29 mouse cellular contexts compared by ENCODE assay signal in the genomic region with DNA sequence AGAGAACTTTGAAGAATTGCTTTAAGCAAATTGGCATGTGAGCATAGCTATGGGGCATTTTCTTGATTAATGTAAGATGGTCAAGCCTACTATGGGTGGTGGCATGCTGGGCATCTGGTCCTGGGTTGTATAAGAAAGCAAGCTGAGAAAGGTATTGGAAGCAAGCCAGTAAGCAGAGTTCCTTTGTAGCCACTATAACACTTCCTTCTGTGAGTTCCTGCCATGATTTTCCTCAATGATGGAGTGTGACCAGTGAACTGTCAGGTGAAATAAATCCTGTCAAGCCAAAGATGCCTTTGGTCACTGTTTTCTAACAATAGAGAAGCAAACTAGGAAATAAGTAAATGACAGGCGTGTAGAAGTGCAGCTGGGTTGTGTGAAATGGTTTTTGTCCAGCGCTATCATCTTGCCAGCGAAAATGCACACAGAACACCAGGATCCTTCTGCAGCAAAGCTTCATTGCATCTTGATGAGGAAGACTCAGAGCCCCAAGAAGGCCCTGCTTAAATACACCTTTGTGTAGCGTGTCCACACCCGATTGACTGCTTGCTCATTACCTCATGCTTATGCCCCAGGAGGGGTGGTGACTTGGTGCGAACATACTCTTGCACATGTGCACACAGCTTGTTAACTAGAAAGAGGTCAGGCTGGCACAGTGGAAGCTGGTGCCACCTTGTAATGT. TPM values are rescaled to one million over a fixed set of nuclear protein-coding genes. Genes with fewer than 3 reads are reported as not detected.
DNase-seq lines count a peak whose midpoint lies in the region; ATAC-seq lines count a peak whose summit lies in the region.
"Not testable (repeated sequence)": the region's sequence is repeated elsewhere in the genome, so short reads cannot be mapped to it uniquely, and the experiment has no call there.
"Had no signal": no experiment of that assay in that cellular context is flagged by ENCODE, and none has a peak within 500 bp of the region (broad histone marks: within the 10 kb centered on the region; RNA-seq: fewer than 3 reads in every experiment).

No protein-coding gene starts in this region.

- H3K27ac ChIP-seq in forebrain, embryonic 16.5 days (ENCODE audit: low read length); hindbrain, embryonic 12.5 days; hindbrain, embryonic 15.5 days (replicated peaks); midbrain, embryonic 12.5 days (replicated peaks); midbrain, embryonic 15.5 days; neural tube, embryonic 11.5 days (ENCODE audit: low read depth, low read length); neural tube, embryonic 14.5 days (ENCODE audit: low read depth, low read length): not testable (repeated sequence)

- peak; percentile 2 for DNase-seq in left cerebral cortex, postnatal 4 days
- DNase-seq in neural tube, embryonic 11.5 days (ENCODE audit: low spot score): not testable (repeated sequence)

- intact Hi-C loops in left cerebral cortex, postnatal 4 days (cut with DNase I): not testable (repeated sequence)

- H3K27me3 ChIP-seq in forebrain, embryonic 16.5 days (replicated peaks; ENCODE audit: control insufficient read depth, insufficient read depth, low read length); hindbrain, embryonic 12.5 days; hindbrain, embryonic 15.5 days; midbrain, embryonic 12.5 days; midbrain, embryonic 15.5 days (replicated peaks); neural tube, embryonic 11.5 days (ENCODE audit: control insufficient read depth, insufficient read depth, low read length); neural tube, embryonic 14.5 days (ENCODE audit: control insufficient read depth, insufficient read depth, low read length): not testable (repeated sequence)

- 0 out of 2 replicates have a peak, but pooled peaks have one; percentile 33 for ATAC-seq in forebrain, embryonic 16.5 days
- ATAC-seq in hindbrain, embryonic 12.5 days (ENCODE audit: low FRiP score): peak; percentile 71
- ATAC-seq in hindbrain, embryonic 15.5 days (ENCODE audit: low FRiP score, low read depth): peak; percentile 65
- peak; percentile 95 for ATAC-seq in midbrain, embryonic 12.5 days (ENCODE audit: low FRiP score, low read depth)
- ATAC-seq in midbrain, embryonic 15.5 days (replicated peaks): peak; percentile 86
- ATAC-seq in neural tube, embryonic 11.5 days (ENCODE audit: insufficient read depth, low FRiP score, low TSS enrichment): peak; percentile 67; the same call in 1 of the 2 replicates
- peak; percentile 49; the same call in 1 of the 2 replicates for ATAC-seq in neural tube, embryonic 14.5 days (ENCODE audit: low read depth)

- not testable (repeated sequence) for H3K4me1 ChIP-seq in forebrain, embryonic 16.5 days (replicated peaks; ENCODE audit: control insufficient read depth, insufficient read depth, low read length); hindbrain, embryonic 12.5 days; hindbrain, embryonic 15.5 days (replicated peaks); midbrain, embryonic 12.5 days; midbrain, embryonic 15.5 days; neural tube, embryonic 11.5 days (ENCODE audit: control insufficient read depth, insufficient read depth, low read length); neural tube, embryonic 14.5 days (ENCODE audit: control insufficient read depth, insufficient read depth, low read length)

- not testable (repeated sequence) for H3K4me2 ChIP-seq in forebrain, embryonic 16.5 days (ENCODE audit: low read length); hindbrain, embryonic 12.5 days (replicated peaks); hindbrain, embryonic 15.5 days; midbrain, embryonic 12.5 days (replicated peaks); midbrain, embryonic 15.5 days; neural tube, embryonic 11.5 days (ENCODE audit: low read depth); neural tube, embryonic 14.5 days (ENCODE audit: low read depth, low read length)

- not testable (repeated sequence) for H3K4me3 ChIP-seq in forebrain, embryonic 16.5 days (replicated peaks; ENCODE audit: low read length); hindbrain, embryonic 12.5 days; hindbrain, embryonic 15.5 days; midbrain, embryonic 12.5 days; midbrain, embryonic 15.5 days; neural tube, embryonic 11.5 days (ENCODE audit: low read depth, low read length); neural tube, embryonic 14.5 days (ENCODE audit: low read depth, low read length)

- 77% methylated on average over 6 of the region's 6 CpGs for WGBS in forebrain, embryonic 16.5 days
- WGBS in hindbrain, embryonic 12.5 days: 82% methylated on average over 6 of the region's 6 CpGs
- WGBS in hindbrain, embryonic 15.5 days: 56% methylated on average over 6 of the region's 6 CpGs
- WGBS in midbrain, embryonic 12.5 days: 67% methylated on average over 6 of the region's 6 CpGs
- 48% methylated on average over 6 of the region's 6 CpGs for WGBS in midbrain, embryonic 15.5 days
- 86% methylated on average over 6 of the region's 6 CpGs for WGBS in neural tube, embryonic 11.5 days
- 49% methylated on average over 6 of the region's 6 CpGs for WGBS in neural tube, embryonic 14.5 days

- H3K36me3 ChIP-seq in forebrain, embryonic 16.5 days (ENCODE audit: control insufficient read depth, insufficient read depth); hindbrain, embryonic 12.5 days; hindbrain, embryonic 15.5 days; midbrain, embryonic 12.5 days; midbrain, embryonic 15.5 days (replicated peaks); neural tube, embryonic 11.5 days (ENCODE audit: control insufficient read depth, insufficient read depth, low read length); neural tube, embryonic 14.5 days (ENCODE audit: control insufficient read depth, insufficient read depth, low read length): not testable (repeated sequence)

- not testable (repeated sequence) for H3K9me3 ChIP-seq in forebrain, embryonic 16.5 days (ENCODE audit: control insufficient read depth, low read length); hindbrain, embryonic 12.5 days (replicated peaks); hindbrain, embryonic 15.5 days; midbrain, embryonic 12.5 days; midbrain, embryonic 15.5 days; neural tube, embryonic 11.5 days (ENCODE audit: control insufficient read depth, low read length); neural tube, embryonic 14.5 days (ENCODE audit: control insufficient read depth, low read length)

- not testable (repeated sequence) for H3K9ac ChIP-seq in forebrain, embryonic 16.5 days (replicated peaks; ENCODE audit: low read depth, low read length); hindbrain, embryonic 12.5 days; hindbrain, embryonic 15.5 days; midbrain, embryonic 12.5 days (replicated peaks); midbrain, embryonic 15.5 days; neural tube, embryonic 11.5 days (ENCODE audit: low read length); neural tube, embryonic 14.5 days (replicated peaks; ENCODE audit: low read depth, low read length)

RNA-seq across cellular contexts. Expression of a gene that starts 13.1 kb away (rescaled TPM):
- polyA plus RNA-seq in forebrain, embryonic 16.5 days (2015; fragmentation: Nextera tagmentation; extraction: Ambion mirVana): not detected in 2 replicates
- not detected in 2 replicates for polyA plus RNA-seq in hindbrain, embryonic 12.5 days (2016; fragmentation: Nextera tagmentation; extraction: Ambion mirVana)
- polyA plus RNA-seq in hindbrain, embryonic 15.5 days (2015; fragmentation: Nextera tagmentation; extraction: Ambion mirVana): not detected in 2 replicates
- total RNA-seq in left cerebral cortex, postnatal 4 days (2021): not detected
- polyA plus RNA-seq in midbrain, embryonic 12.5 days (2016; fragmentation: Nextera tagmentation; extraction: Ambion mirVana): not detected in 2 replicates
- not detected in 2 replicates for polyA plus RNA-seq in midbrain, embryonic 15.5 days (2015; fragmentation: Nextera tagmentation; extraction: Ambion mirVana)
- not detected in 2 replicates for polyA plus RNA-seq in neural tube, embryonic 11.5 days (2014; fragmentation: Nextera tagmentation; extraction: Ambion mirVana)
- not detected in 2 replicates for polyA plus RNA-seq in neural tube, embryonic 14.5 days (2014; fragmentation: Nextera tagmentation; extraction: Ambion mirVana)
- total RNA-seq: adrenal gland, adult 18-20 months; adrenal gland, postnatal 10 days; adrenal gland, postnatal 36 days; CH12.LX; common myeloid progenitor, adult 5-6 weeks; gastrocnemius, adult 8-10 months; gastrocnemius, postnatal 25 days; heart, adult 2 months; heart, postnatal 14 days; heart, postnatal 4 days had no signal
- polyA plus RNA-seq: cerebellum, adult 2 months; embryonic facial prominence, embryonic 15.5 days; forebrain, embryonic 11.5 days; forebrain, embryonic 14.5 days; G1E; gonadal fat pad, adult 2 months; heart, adult 2 months; heart, embryonic 10.5 days; heart, embryonic 13.5 days; heart, embryonic 16.5 days; intestine, embryonic 14.5 days; Patski had no signal

Comparison
In these comparisons a context has a peak if more than half of its experiments do, and no peak if none do; other contexts are left out.
1. ATAC-seq: peak in every context shown above with its lines; median percentile 95 in midbrain, embryonic 12.5 days; 86 in midbrain, embryonic 15.5 days; 71 in hindbrain, embryonic 12.5 days; 67 in neural tube, embryonic 11.5 days; 65 in hindbrain, embryonic 15.5 days; 49 in neural tube, embryonic 14.5 days; 33 in forebrain, embryonic 16.5 days.